Mouse (Mus musculus): ENCODE measurements around the gene Adm2. TPM values are rescaled to one million over a fixed set of nuclear protein-coding genes. Genes with fewer than 3 reads are reported as not detected.

The Adm2 gene
- polyA plus RNA-seq, 1 experiment from 2014 or later = 0.47 TPM

DNA sequence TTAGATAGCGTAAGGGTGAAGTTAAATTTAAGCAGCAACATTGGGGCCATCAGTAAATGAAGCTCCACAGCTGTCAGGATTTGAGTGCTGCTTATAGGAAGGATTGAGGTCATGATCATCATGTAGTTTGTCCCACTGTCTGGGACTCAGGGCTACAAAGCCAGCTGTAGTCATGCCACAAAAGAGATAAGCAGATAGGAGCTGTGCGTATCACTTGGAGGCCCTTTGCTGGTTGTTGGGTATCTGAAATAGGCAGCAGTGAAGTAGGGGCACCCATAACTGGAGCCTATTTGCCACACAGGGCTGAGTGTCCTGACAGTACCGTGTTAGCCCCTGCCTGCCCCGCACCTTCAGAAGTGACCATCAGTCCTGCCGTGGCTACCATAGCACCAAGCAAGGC, 37.0 kb upstream of the Adm2 start:
- Histone ChIP-seq H3K27ac (replicated peaks) (no peak overlapping the region), H3K9ac (ENCODE audit: low read length) (no peak overlapping the region), H3K9me3 (ENCODE audit: control insufficient read depth, low read length) (no peaks in the 10 kb centered on the region), H3K36me3 (ENCODE audit: control insufficient read depth, insufficient read depth, low read length) (peaks cover 28% of the 10 kb centered on the region), H3K4me3 (ENCODE audit: low read depth, low read length) (no peak overlapping the region), H3K4me2 (replicated peaks; ENCODE audit: low read depth) (no peak overlapping the region), H3K4me1 (replicated peaks; ENCODE audit: control insufficient read depth, insufficient read depth) (no peaks in the 10 kb centered on the region), H3K27me3 (ENCODE audit: control insufficient read depth, insufficient read depth, low read length) (no peaks in the 10 kb centered on the region)
- ATAC-seq (ENCODE audit: low FRiP score, low TSS enrichment) (no peak), DNase-seq (ENCODE audit: low spot score) (no peak)
- WGBS = 89% methylated on average over 5 of the region's 5 CpGs
- no peak for TF ChIP-seq EP300 (optimal IDR thresholded peaks at IDR 0.05)
- no peak for TF ChIP-seq CTCF (IDR thresholded peaks at IDR 0.05; ENCODE audit: low read depth)

DNA sequence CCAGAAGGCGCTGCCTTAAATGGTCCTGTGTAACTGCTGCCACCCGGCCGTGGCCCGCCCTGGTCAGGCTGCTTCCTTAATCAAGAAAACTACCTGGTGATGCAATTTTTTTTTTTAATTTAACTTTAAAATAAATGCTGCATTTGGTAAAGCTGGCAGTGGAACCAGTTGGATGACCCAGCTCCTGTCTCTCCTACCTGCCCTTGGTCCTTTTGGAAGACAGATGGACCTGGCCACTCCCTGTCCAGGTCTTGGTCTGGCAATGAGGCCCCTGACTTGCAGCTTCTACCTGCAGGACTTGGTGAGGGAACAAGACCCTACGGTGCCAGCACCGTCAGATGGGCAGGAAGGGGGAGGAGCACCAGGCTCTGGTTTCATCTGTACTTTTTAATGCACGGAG, 36.4 kb upstream of the Adm2 start:
- Histone ChIP-seq H3K36me3 (ENCODE audit: control insufficient read depth, insufficient read depth, low read length) (peaks cover 26% of the 10 kb centered on the region), H3K4me3 (ENCODE audit: low read depth, low read length) (no peak overlapping the region), H3K27ac (replicated peaks) (no peak overlapping the region), H3K4me2 (replicated peaks; ENCODE audit: low read depth) (no peak overlapping the region), H3K27me3 (ENCODE audit: control insufficient read depth, insufficient read depth, low read length) (no peaks in the 10 kb centered on the region), H3K4me1 (replicated peaks; ENCODE audit: control insufficient read depth, insufficient read depth) (no peaks in the 10 kb centered on the region), H3K9ac (ENCODE audit: low read length) (no peak overlapping the region), H3K9me3 (ENCODE audit: control insufficient read depth, low read length) (no peaks in the 10 kb centered on the region)
- ATAC-seq (ENCODE audit: low FRiP score, low TSS enrichment) (no peak), DNase-seq (ENCODE audit: low spot score) (no peak)
- WGBS = 85% methylated on average over 7 of the region's 7 CpGs
- TF ChIP-seq EP300 (optimal IDR thresholded peaks at IDR 0.05) (no peak), CTCF (IDR thresholded peaks at IDR 0.05; ENCODE audit: low read depth) (no peak)

DNA sequence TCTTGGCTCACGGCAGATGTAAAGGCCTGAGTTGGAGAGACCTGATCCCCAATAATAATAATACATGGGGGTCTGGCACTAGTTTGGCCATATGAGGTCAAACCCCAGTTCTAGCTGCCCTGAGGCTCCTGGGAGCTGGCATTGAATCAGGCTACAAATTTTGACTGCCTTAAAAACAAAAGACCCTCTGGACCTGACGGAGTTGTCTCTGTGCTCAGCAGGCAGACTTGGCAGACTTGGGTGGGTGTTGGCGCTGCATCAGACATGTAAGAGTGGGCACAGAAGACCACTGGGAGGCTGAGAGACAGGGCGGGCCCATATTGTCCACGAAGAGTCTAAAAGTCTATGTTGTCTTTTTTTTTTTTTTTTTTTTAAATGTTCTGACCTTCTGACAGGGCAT, 35.9 kb upstream of the Adm2 start:
- WGBS = 84% methylated on average over 5 of the region's 5 CpGs
- no peak for DNase-seq (ENCODE audit: low spot score)
- Histone ChIP-seq H3K9ac (ENCODE audit: low read length) (no peak overlapping the region), H3K9me3 (ENCODE audit: control insufficient read depth, low read length) (no peaks in the 10 kb centered on the region), H3K27me3 (ENCODE audit: control insufficient read depth, insufficient read depth, low read length) (no peaks in the 10 kb centered on the region), H3K36me3 (ENCODE audit: control insufficient read depth, insufficient read depth, low read length) (peaks cover 22% of the 10 kb centered on the region), H3K27ac (replicated peaks) (no peak overlapping the region), H3K4me2 (replicated peaks; ENCODE audit: low read depth) (no peak overlapping the region), H3K4me1 (replicated peaks; ENCODE audit: control insufficient read depth, insufficient read depth) (no peaks in the 10 kb centered on the region), H3K4me3 (ENCODE audit: low read depth, low read length) (no peak overlapping the region)
- TF ChIP-seq EP300 (optimal IDR thresholded peaks at IDR 0.05) (no peak), CTCF (IDR thresholded peaks at IDR 0.05; ENCODE audit: low read depth) (no peak)
- ATAC-seq (ENCODE audit: low FRiP score, low TSS enrichment) = no peak

DNA sequence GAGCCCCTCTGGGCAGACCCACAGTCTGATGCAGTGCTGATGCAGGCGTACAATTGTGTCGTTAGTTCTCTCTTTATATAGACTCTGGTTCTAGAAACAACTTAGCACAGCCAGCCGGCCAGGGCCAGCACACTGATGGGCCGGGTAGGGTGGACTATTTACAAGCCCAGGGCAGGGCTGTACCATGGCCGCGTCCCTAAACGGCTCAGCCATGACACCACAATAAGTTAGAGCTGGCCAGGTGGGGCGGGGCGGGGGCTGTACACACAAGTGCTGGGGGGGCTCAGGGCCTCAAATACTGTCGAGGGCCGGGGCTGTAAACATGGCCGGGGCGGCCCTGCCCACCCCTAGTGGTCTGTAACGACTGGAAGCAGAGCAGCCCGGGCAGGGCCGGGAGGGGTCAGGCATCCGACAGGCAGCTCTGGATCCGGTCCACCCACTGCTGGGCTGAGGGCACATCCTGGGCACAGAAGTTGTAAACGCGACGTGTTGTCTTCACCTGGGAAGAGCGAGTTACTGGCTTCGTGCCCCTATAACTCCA, 34.2 kb upstream of the Adm2 start:
- H3K27me3 ChIP-seq (ENCODE audit: control insufficient read depth, insufficient read depth, low read length) = no peaks in the 10 kb centered on the region
- H3K27ac ChIP-seq (replicated peaks) = no peak overlapping the region
- no peaks in the 10 kb centered on the region for H3K4me1 ChIP-seq (replicated peaks; ENCODE audit: control insufficient read depth, insufficient read depth)
- TF ChIP-seq EP300 (optimal IDR thresholded peaks at IDR 0.05) = no peak
- TF ChIP-seq CTCF (IDR thresholded peaks at IDR 0.05; ENCODE audit: low read depth) = no peak
- 83% methylated on average over 23 of the region's 23 CpGs for WGBS
- no peak overlapping the region for H3K4me2 ChIP-seq (replicated peaks; ENCODE audit: low read depth)
- no peak for DNase-seq (ENCODE audit: low spot score)
- H3K36me3 ChIP-seq (ENCODE audit: control insufficient read depth, insufficient read depth, low read length) = peaks cover 18% of the 10 kb centered on the region
- no peaks in the 10 kb centered on the region for H3K9me3 ChIP-seq (ENCODE audit: control insufficient read depth, low read length)
- no peak overlapping the region for H3K9ac ChIP-seq (ENCODE audit: low read length)
- peak; percentile 9; the same call in 1 of the 2 replicates for ATAC-seq (ENCODE audit: low FRiP score, low TSS enrichment)
- H3K4me3 ChIP-seq (ENCODE audit: low read depth, low read length) = no peak overlapping the region

DNA sequence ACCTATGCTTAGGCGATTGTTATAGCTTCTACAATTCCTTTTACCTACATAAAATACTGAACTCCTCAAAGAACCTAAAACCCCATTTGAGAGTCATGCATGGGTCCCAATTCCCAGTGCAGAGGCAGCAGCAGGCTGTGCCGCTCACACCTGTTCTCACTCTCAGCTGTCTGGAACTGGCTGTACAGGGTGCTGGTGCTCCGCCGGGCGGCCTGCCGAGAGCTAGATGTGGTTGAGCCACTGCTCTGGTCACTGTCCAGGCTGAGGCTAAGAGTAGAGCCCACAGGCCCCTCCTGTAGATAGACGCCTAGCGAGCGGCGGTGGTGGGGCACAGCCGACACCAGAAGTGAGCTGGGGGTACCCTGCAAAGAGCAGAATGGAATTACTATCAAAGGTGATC, 33.1 kb upstream of the Adm2 start:
- Histone ChIP-seq H3K27me3 (ENCODE audit: control insufficient read depth, insufficient read depth, low read length) (no peaks in the 10 kb centered on the region), H3K9ac (ENCODE audit: low read length) (no peak overlapping the region), H3K36me3 (ENCODE audit: control insufficient read depth, insufficient read depth, low read length) (peaks cover 28% of the 10 kb centered on the region), H3K4me3 (ENCODE audit: low read depth, low read length) (no peak overlapping the region), H3K4me2 (replicated peaks; ENCODE audit: low read depth) (no peak overlapping the region), H3K9me3 (ENCODE audit: control insufficient read depth, low read length) (no peaks in the 10 kb centered on the region), H3K27ac (replicated peaks) (no peak overlapping the region), H3K4me1 (replicated peaks; ENCODE audit: control insufficient read depth, insufficient read depth) (no peaks in the 10 kb centered on the region)
- WGBS = 95% methylated on average over 11 of the region's 11 CpGs
- TF ChIP-seq EP300 (optimal IDR thresholded peaks at IDR 0.05) (no peak), CTCF (IDR thresholded peaks at IDR 0.05; ENCODE audit: low read depth) (no peak)
- DNase-seq (ENCODE audit: low spot score) = no peak
- no peak for ATAC-seq (ENCODE audit: low FRiP score, low TSS enrichment)

DNA sequence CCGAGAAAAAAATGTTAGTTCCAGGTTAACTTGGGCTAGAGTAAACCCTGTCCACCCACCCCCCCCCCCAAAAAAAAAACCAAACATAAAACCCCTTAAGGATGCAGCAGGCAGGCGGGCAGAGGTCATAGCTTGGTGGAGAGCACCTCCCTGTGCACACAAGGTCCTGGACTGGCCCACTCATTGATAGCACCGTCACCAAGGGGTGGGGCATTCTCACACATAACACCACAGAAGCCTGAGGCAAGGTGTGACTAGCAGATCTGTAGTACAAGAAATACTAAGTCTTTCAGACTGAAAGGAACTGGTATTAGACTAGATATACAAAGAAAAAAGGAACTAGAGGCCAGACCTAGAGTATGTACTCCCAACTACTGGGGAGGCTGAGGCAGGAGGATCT, 31.0 kb upstream of the Adm2 start:
- Histone ChIP-seq H3K9me3 (ENCODE audit: control insufficient read depth, low read length) (no peaks in the 10 kb centered on the region), H3K27me3 (ENCODE audit: control insufficient read depth, insufficient read depth, low read length) (no peaks in the 10 kb centered on the region), H3K4me3 (ENCODE audit: low read depth, low read length) (no peak overlapping the region), H3K27ac (replicated peaks) (no peak overlapping the region), H3K36me3 (ENCODE audit: control insufficient read depth, insufficient read depth, low read length) (peaks cover 34% of the 10 kb centered on the region), H3K9ac (ENCODE audit: low read length) (no peak overlapping the region), H3K4me2 (replicated peaks; ENCODE audit: low read depth) (no peak overlapping the region), H3K4me1 (replicated peaks; ENCODE audit: control insufficient read depth, insufficient read depth) (no peaks in the 10 kb centered on the region; the same call in 1 of the 2 replicates)
- TF ChIP-seq EP300 (optimal IDR thresholded peaks at IDR 0.05) = no peak
- no peak for TF ChIP-seq CTCF (IDR thresholded peaks at IDR 0.05; ENCODE audit: low read depth)
- DNase-seq (ENCODE audit: low spot score) (peak; percentile 77), ATAC-seq (ENCODE audit: low FRiP score, low TSS enrichment) (peak; percentile 83)
- 69% methylated on average over 3 of the region's 3 CpGs for WGBS

All from stomach, postnatal 0 days (tissue).